Mouse (Mus musculus) bone marrow, adult 2 months (tissue): ENCODE results near the gene Far2.

Source experiments
- CTCF ChIP-seq: fragments of 200-500 bp; IDR thresholded peaks from 2 replicates; pipeline ENCODE4 v1.5.1; 2011; ENCODE audit warnings: low read length, control low read depth; ENCODE audit not compliant: control insufficient read depth, insufficient read depth
- POLR2A ChIP-seq: fragments of 200-500 bp; IDR thresholded peaks from 2 replicates; pipeline ENCODE4 v1.6.1; 2011; ENCODE audit warnings: low read depth, mild to moderate bottlenecking, control low read depth, low read length, borderline replicate concordance; ENCODE audit not compliant: control insufficient read depth

GRCm38 (mm10) chr6:148110996-148111633 lies 64.1 kb downstream of the Far2 start:
- TF ChIP-seq CTCF (no peak), POLR2A (no peak)
